Mouse (Mus musculus): Measurements from ENCODE around the gene Gm11444.

DNA sequence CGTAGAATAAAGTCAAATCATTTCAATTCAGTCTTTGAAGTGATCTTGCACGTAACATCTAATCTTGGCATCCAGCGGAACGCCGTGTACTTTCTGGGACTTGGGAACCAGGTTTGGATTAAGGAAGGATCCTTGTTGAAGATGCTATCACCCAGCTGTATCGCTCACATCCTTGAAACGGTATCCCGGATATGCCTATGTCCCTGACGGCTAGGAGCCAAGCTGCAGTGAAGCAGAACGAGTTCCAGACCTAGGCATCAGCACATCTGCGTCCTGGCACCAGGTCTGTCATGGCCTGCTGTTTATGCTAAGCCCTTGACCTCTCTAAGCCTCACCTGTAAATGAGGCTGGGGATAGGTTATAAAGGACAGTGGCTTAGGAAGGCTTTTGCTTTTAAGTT is 49.8 kb downstream of the Gm11444 start:
- TF ChIP-seq CTCF (IDR thresholded peaks at IDR 0.05; ENCODE audit: insufficient read depth, low read length): no peak
- no peak for TF ChIP-seq POLR2A (IDR thresholded peaks at IDR 0.05; ENCODE audit: borderline replicate concordance, extremely low read depth, low read depth, low read length)

Measured in lung, adult 2 months (tissue).